Mouse (Mus musculus) lung, adult 2 months (tissue): Measurements from ENCODE around the gene Sept5.

Experiments used
- CTCF ChIP-seq: fragments of 200-500 bp; IDR thresholded peaks from 2 replicates; pipeline ENCODE4 v1.5.1; 2011; ENCODE audit warnings: mild to moderate bottlenecking, low read length, control low read depth; ENCODE audit not compliant: insufficient read depth
- POLR2A ChIP-seq: fragments of 200-500 bp; IDR thresholded peaks from 2 replicates; pipeline ENCODE4 v1.6.1; 2011; ENCODE audit warnings: low read depth, mild to moderate bottlenecking, control low read depth, low read length, borderline replicate concordance; ENCODE audit errors: extremely low read depth

- TF ChIP-seq CTCF: no peak
- no peak for TF ChIP-seq POLR2A
Observed at GRCm38 (mm10) chr16:18628206-18628947, 1.4 kb downstream of the Sept5 start.
